Mouse (Mus musculus) bone marrow macrophage, adult 2 months (primary cell): ENCODE data around the gene Me1. TPM values are rescaled to one million over a fixed set of nuclear protein-coding genes. Genes with fewer than 3 reads are reported as not detected.

Experiments
- H3K27ac ChIP-seq: 2 replicates; pipeline ENCODE4 v1.5.1; 2012; ENCODE audit warnings: low read depth, low read length; ENCODE audit not compliant: insufficient read depth
- H3K4me1 ChIP-seq: 2 replicates; pipeline ENCODE4 v1.6.1; 2012; ENCODE audit warnings: low read length; ENCODE audit not compliant: control insufficient read depth, insufficient read depth
- H3K4me3 ChIP-seq: 2 replicates; pipeline ENCODE4 v1.5.1; 2012; ENCODE audit warnings: mild to moderate bottlenecking, low read length, moderate library complexity; ENCODE audit not compliant: insufficient read depth
- CTCF ChIP-seq: IDR thresholded peaks from 2 replicates; pipeline ENCODE4 v1.5.1; 2012; ENCODE audit warnings: low read depth, mild to moderate bottlenecking, low read length, moderate library complexity
- POLR2A ChIP-seq: IDR thresholded peaks from 2 replicates; pipeline ENCODE4 v1.6.1; 2012; ENCODE audit warnings: mild to moderate bottlenecking, low read depth, low read length, borderline replicate concordance
- polyA plus RNA-seq: library from polyadenylated mRNA; stranded (reverse); fragments of >200 nt; gene quantifications from 2 replicates; pipeline ENCODE4 v1.2.4, GENCODE M21; 2012; ENCODE audit not compliant: missing spikeins, insufficient read depth, insufficient read length

The Me1 gene
- polyA plus RNA-seq, 1 experiment, result 8.3 TPM

DNA sequence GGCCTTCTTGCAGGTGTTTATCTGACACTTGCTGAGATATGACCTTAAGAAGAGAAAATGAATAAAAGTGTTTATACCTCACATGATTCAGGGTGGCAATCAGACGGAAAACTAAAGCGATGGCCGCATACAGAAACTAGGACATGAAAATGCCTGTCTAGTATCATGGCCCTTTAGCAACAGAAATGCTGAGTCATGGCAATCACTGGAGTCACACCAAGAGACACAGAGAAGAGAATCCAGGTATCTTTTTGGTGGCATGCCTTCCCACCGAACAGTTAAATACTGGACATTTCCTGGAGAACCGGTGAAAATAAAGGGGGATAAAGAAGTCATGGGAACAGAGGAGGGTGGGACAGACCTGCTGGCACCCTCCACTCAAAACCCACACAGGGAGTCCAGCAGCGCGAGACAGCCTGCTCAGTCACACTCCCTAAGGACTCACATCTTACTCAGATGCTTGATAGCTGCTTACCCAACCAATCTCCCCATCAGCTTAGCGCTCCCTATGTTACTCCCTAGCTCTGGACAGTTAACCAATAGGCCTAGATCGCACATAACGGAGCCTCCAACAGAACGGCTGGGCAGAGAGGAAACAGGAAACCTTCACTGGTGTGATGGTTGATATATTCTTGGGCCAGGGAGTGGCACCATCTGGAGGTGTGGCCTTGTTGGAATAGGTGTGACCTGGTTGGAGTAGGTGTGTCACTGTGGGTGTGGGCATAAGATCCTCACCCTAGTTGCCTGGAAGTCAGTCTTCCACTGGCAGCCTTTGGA lies 108.5 kb downstream of the Me1 start:
- H3K4me3 ChIP-seq, result no peak overlapping the region
- H3K27ac ChIP-seq, result no peak overlapping the region
- peaks cover 7% of the 10 kb centered on the region for H3K4me1 ChIP-seq
- no peak for TF ChIP-seq POLR2A
- TF ChIP-seq CTCF, result no peak

GRCm38 (mm10) chr9:86583740-86584139 lies 112.0 kb downstream of the Me1 start:
- TF ChIP-seq POLR2A (no peak), CTCF (peak; percentile 58; the same call in 1 of the 2 replicates)
- peaks cover 12% of the 10 kb centered on the region for H3K4me1 ChIP-seq
- H3K27ac ChIP-seq, result no peak overlapping the region
- H3K4me3 ChIP-seq, result no peak overlapping the region

DNA sequence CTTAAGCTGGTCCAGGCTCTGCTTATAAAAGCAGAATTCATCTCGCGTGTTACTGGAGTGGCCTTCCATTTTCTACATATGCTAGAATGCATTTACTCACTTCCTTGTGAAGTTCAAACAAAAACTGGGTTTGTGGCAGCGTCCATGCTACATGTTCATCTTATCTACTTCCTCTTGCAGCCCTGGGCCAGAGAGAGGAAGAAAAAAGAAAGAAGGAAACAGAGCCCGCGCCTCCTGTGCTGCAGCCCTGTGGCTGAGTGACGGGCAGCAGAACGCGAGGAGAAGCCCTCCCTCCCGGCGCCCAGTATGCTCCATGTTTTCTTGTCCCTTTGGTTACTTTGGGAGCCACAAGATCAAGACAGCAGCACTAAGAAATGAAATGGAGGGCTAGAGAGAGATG lies 116.1 kb downstream of the Me1 start:
- no peak for TF ChIP-seq CTCF
- H3K4me3 ChIP-seq, result peak overlapping the region; percentile 39
- peaks cover 11% of the 10 kb centered on the region for H3K4me1 ChIP-seq

GRCm38 (mm10) chr9:86575178-86575577 lies 120.6 kb downstream of the Me1 start:
- H3K27ac ChIP-seq, result no peak overlapping the region
- H3K4me1 ChIP-seq, result peaks cover 21% of the 10 kb centered on the region
- H3K4me3 ChIP-seq, result no peak overlapping the region
- TF ChIP-seq POLR2A (no peak), CTCF (no peak)

More for the DNA sequence above, 116.1 kb downstream of the Me1 start:
- H3K27ac ChIP-seq, result peak overlapping the region; percentile 70

GRCm38 (mm10) chr9:86573616-86574303 lies 122.0 kb downstream of the Me1 start:
- Histone ChIP-seq H3K4me3 (no peak overlapping the region), H3K27ac (no peak overlapping the region), H3K4me1 (peaks cover 12% of the 10 kb centered on the region)
- TF ChIP-seq CTCF, result no peak
- TF ChIP-seq POLR2A, result no peak

GRCm38 (mm10) chr9:86572636-86573291 lies 123.0 kb downstream of the Me1 start:
- TF ChIP-seq POLR2A (no peak), CTCF (peak; percentile 79)
- Histone ChIP-seq H3K27ac (no peak overlapping the region), H3K4me3 (peak overlapping the region; percentile 85), H3K4me1 (peaks cover 12% of the 10 kb centered on the region)

- TF ChIP-seq CTCF (no peak), POLR2A (no peak)
- Histone ChIP-seq H3K27ac (no peak overlapping the region), H3K4me1 (peaks cover 12% of the 10 kb centered on the region), H3K4me3 (peak overlapping the region; percentile 85)
Measured at GRCm38 (mm10) chr9:86572196-86572595, 123.6 kb downstream of the Me1 start.

- Histone ChIP-seq H3K4me1 (peaks cover 12% of the 10 kb centered on the region), H3K27ac (0 out of 2 replicates have a peak within 1 kb of the TSS, but pooled peaks have one; percentile 27), H3K4me3 (peak within 1 kb of the TSS; percentile 97)
- TF ChIP-seq CTCF, result no peak
- no peak for TF ChIP-seq POLR2A
Measured at GRCm38 (mm10) chr9:86571540-86572135, 124.1 kb downstream of the Me1 start, which contains the start of the genes Pgm3 and Rwdd2a. TSS of gene Pgm3 (minus strand) at chr9:86571842. TSS of gene Rwdd2a (plus strand) at chr9:86571991.

- TF ChIP-seq CTCF (no peak), POLR2A (no peak)
- Histone ChIP-seq H3K4me1 (peaks cover 12% of the 10 kb centered on the region), H3K27ac (no peak overlapping the region), H3K4me3 (peak overlapping the region; percentile 97)
Measured at GRCm38 (mm10) chr9:86570946-86571345, 124.8 kb downstream of the Me1 start.
